Mouse (Mus musculus): ENCODE measurements around the gene Tmprss12. TPM values are rescaled to one million over a fixed set of nuclear protein-coding genes. Genes with fewer than 3 reads are reported as not detected.

Tmprss12 gene
- polyA plus RNA-seq, 1 experiment from 2014 or later = not detected

Other genes starting within 250 kb of the Tmprss12 start
- 15.2 and 20.7 TPM in 2 replicates for gene Dip2b, start 242.2 kb upstream of the Tmprss12 start, polyA plus RNA-seq (2014; fragmentation: Nextera tagmentation; extraction: Ambion mirVana)
- gene Atf1, start 53.0 kb upstream of the Tmprss12 start, polyA plus RNA-seq (2014; fragmentation: Nextera tagmentation; extraction: Ambion mirVana) = 48.4 and 57.8 TPM in 2 replicates
- gene Mettl7a1, start 23.3 kb downstream of the Tmprss12 start, polyA plus RNA-seq (2014; fragmentation: Nextera tagmentation; extraction: Ambion mirVana) = 10.0 and 17.4 TPM in 2 replicates
- gene Mettl7a3, start 54.1 kb downstream of the Tmprss12 start, polyA plus RNA-seq (2014; fragmentation: Nextera tagmentation; extraction: Ambion mirVana) = not detected in 2 replicates
- gene Methig1, start 72.3 kb downstream of the Tmprss12 start, polyA plus RNA-seq (2014; fragmentation: Nextera tagmentation; extraction: Ambion mirVana) = 0.27 and 0.87 TPM in 2 replicates
- not detected in 2 replicates for gene Mettl7a2, start 72.4 kb downstream of the Tmprss12 start, polyA plus RNA-seq (2014; fragmentation: Nextera tagmentation; extraction: Ambion mirVana)
- gene Higd1c, start 83.7 kb downstream of the Tmprss12 start, polyA plus RNA-seq (2014; fragmentation: Nextera tagmentation; extraction: Ambion mirVana) = 0.77 TPM in 1 of 2 replicates, not detected in the other
- 0.14 TPM in 1 of 2 replicates, not detected in the other for gene Gm5475, start 141.3 kb downstream of the Tmprss12 start, polyA plus RNA-seq (2014; fragmentation: Nextera tagmentation; extraction: Ambion mirVana)
- 16.4 and 22.6 TPM in 2 replicates for gene Slc11a2, start 144.2 kb downstream of the Tmprss12 start, polyA plus RNA-seq (2014; fragmentation: Nextera tagmentation; extraction: Ambion mirVana)
- 19.2 and 25.4 TPM in 2 replicates for gene Letmd1, start 188.2 kb downstream of the Tmprss12 start, polyA plus RNA-seq (2014; fragmentation: Nextera tagmentation; extraction: Ambion mirVana)
- 14.5 and 18.6 TPM in 2 replicates for gene Csrnp2, start 214.7 kb downstream of the Tmprss12 start, polyA plus RNA-seq (2014; fragmentation: Nextera tagmentation; extraction: Ambion mirVana)

Data from kidney, embryonic 14.5 days (tissue).